Mouse (Mus musculus) layer of hippocampus, adult 11-12 months (tissue): ENCODE data around the gene Minpp1.
A peak's percentile ranks its signal among the peaks of the same experiment; 100 is the strongest.

Source experiments
- DNase-seq: peaks from one replicate; pipeline ENCODE4 v3.0.0; 2022; ENCODE audit warnings: low spot score

Gene Minpp1

DNA sequence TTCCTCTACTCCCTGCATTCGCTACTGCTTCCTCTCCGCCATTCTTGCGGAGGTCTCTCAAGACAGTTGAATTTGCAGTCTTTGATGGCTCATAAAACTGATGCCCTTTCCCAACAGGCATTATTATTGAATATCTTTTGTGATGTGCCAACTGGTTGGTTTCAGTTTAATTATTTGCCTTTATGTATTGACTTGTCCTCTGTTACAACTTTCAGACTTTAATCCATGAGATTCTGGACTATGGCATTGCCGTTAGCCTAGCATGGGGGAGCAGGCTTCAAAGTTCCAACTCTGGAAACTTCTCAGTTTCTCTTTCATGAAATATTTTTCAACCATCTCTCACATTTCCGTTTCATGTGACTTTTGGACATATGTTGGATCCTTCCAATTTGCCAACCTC lies 41.6 kb downstream of the Minpp1 start:
- no peak for DNase-seq

DNA sequence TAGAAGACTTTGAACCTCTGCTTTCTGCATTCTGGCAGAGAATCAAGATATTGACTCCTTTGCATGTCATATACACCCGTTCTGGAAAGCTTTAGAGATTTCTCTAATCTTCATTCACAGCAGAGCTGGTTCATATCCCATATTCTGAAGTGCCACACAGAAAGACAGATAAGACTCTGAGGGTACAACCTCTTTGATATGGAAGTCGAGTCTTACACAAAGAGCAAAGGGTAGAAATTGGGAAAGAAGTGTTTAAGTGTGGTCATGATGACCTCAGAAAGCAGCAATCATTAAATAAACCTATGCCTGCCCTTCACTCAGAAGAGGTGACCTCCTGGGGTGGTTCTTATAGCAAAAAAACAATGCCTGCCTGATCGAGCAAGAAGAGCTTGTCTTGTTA lies 43.2 kb downstream of the Minpp1 start:
- no peak for DNase-seq

DNA sequence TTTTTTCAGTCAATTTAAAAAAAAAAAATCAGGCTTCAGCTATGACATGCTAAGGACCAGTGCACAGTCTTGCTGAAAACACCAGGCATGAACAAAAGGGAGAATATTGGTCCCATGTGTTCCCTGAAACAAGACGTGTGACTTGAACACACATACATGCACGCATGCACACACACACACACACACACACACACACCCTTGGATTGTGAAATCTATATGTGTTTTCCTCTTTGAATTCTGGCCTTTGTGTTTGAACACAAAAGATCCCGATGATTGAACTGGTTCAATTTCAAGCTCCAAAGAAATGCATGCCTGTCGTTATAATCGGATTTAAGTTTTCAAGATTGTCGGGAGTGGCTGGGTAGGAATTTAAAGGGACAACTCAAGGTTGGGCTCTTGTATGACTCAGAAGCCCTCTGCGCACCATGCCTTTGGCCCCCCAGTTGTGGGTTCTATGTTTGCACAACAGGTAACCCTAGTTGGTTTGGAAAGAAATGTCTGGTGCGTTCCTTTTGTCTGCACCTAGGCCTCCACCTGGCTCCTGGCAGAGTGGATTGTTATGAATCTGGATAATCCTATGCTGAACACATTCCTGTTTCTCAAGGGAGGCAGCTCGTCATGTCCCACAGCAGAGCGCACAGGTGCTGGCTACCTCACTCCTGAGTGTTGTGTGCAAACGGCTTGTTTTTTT lies 43.8 kb downstream of the Minpp1 start:
- DNase-seq: no peak

DNA sequence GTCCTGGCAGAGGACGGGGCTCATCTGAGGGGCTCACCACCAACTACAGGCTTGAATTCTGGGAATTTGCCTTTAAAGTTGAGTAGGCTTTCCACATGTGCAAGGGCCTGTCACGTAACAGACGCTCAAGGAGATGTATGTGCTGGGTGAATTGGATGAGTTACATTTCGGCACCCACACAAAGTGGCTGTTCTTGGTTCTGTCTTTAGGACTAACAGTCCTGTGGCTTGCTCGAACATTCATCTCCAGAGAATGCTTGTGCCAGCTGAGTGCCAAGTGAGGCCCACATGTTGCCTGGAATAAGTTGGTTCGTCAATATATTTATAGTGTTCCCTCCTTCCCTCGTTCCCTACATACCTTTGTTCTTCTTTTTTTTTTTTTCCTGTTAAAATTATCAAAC lies 44.7 kb downstream of the Minpp1 start:
- DNase-seq: no peak

DNA sequence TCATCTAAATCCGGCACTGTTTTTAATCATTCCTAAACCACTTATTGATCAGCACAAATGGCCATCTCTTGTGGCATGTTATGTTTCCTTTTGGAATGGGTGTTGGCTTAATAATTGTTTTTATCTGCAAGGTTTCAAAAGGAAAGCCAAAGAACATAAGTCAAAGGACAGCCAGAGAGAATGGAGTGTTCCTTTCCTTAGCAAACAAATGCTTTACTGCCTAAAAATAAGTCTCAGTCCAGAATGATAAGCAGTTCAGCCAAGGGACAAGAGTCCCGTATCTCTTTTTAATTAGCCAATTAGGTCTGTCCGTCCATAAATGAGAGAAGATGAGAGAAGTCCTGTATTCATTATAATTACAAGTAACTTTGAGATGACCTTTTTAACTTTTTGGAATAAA lies 46.8 kb downstream of the Minpp1 start:
- no peak for DNase-seq

DNA sequence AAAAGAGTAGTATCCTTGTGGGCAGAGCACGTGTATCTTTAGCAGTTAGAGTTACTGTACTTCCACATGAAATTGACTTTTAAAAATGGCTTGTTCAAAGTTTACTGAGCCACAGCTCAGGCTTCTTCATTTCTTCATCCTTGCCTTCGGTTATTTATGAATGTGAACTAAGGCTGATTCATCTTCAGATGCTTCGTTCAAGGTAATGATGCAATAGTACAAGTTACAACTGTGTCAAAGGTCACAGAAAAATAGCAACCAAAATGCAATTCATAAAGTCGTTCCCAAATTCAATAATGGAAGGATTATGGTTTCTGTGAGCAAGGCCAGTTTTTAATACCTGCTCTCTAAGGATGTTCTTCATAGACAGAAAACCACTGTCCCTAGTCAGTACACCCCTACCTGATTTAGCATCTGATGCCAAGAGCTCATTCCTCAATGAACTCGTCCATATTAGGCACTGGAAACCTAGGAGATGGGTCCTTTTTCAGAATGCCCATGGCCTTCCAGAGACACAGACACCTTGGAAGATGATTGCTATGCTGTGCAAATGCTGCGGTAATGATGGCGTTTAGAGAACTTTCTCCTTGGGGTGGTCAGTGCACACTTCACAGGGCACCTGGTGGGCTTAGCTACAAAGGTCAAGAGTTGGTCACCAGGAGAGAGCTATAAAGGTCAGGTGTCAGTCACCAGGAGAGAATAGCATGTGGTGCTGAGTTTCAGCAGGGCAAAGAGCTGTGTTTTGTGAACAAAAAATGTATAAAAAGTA lies 47.4 kb downstream of the Minpp1 start:
- no peak for DNase-seq

DNA sequence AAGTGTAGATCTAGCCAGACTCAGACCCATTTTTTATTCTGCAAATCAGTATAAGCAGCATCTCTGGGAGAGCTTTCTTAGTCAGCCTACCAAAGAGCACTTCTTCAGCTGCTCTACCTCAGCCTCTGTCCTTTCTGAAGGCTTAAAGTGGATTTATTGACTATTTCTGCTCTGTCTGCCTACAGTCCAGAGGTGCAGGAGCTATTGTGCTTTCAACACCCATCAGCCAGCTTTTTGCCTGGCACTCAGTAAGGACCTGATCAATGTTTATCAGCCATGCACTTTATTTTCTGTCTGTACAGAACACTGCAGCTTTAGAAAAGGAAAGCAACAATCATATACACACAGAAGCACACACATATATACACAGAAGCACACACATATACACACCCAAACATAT lies 49.3 kb downstream of the Minpp1 start:
- no peak for DNase-seq

DNA sequence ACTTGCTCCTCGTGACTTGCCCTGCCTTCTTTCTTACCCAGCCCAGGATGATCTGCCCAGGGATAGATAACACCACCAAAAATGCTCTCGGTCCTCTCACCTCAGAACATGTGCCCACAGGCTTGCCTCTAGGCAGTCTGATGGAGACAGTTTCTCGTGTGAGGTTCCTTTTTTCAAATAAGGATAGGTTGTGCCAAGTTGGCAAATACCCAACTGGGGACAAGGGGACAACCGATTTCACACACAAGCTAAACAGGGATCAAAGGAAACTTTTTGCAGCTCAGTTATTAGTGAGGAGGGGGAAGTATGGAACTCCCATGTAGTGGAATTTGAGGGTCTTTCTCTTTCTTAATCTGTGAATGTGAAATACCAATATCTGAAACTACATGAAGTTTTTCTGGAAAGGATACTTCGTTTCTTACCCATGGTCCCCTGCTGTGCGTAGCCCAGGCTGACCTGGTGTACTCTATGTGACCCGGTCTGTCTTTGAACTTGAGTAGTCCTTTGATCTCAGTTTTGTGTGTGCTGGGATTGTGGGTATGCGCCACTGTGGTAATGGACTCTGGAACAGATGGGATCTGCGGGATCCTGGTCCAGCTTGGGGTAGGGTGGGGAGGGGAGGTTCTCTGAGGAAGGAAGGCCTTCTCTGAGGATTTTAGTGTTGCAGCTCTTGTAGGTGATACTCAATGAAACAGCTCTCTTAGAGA lies 57.4 kb downstream of the Minpp1 start:
- no peak for DNase-seq

DNA sequence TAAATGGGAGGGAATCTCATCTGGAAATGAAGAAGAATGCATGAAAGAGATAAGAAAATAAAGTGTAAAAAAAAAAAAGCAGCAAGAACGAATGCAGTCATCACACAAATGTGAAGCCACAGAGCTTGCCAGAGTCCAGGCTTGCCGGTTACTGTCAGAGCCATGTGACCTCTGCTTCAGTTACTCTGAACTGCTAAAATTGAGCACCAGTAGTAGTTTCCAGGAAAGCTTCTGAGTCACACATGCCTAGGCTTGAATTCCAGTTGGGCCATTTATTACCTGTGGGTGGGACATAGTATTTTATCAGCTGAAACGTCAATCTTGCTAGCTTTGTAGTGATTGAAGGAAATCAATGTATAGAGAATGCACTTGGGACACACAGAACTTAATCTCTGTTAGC lies 61.8 kb downstream of the Minpp1 start:
- DNase-seq: no peak

DNA sequence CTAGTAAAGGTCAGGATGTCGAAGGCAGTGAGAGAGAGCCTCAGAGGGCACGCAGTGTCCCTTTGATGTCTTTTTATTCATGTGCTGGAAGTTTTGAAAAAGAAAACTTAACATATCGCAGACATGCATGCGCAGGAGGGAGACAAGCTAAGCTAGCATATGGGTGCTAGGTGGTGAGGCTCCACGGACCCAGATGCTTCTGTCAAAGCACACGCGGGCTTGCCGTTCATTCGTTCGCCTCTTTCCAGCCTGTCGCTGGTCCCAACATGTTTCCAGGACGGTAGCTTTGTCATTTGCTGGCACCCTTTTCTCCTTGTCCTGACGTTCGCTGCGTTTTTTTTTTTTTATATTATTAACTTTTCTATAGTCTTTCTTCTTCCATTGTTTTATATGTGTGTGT lies 62.6 kb downstream of the Minpp1 start:
- peak; percentile 8 for DNase-seq

DNA sequence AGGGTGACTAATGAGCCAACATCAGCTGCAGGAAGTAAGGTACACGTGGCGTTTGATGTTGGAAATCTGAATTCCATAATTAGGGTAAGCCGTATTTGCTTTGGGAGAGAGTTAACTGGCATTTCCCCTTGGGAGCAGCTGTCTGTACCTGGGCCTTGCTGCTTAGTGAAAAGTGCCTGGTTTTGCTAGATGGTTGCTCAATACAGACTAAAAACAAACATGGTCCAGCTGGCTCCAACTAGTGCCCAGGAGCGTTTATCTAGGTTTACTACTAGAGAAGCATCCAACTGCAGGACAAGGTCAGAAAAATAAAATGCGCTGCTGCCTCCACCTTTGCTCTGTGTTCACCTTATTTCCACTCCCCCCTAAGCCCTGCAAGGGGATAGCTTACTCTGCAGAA lies 64.9 kb downstream of the Minpp1 start:
- DNase-seq: no peak

DNA sequence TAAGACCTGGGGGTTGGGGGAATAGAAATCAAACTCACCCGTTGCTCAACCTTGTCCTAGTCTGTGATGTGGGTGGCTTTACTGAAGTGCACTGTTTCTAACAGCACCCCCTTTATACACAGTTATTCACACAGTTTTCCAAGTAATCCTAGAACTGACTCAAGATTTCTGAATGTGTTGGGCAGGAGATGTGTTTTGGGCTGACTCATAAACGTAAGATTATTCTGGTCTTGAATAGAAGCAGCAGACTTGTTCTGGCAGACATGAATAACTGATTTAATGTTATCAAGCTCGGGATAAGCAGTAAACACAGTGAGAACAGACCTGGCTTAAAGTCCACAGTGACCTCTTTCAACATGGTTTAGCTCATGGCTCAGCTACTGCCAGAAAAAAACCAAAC lies 65.9 kb downstream of the Minpp1 start:
- DNase-seq: no peak

DNA sequence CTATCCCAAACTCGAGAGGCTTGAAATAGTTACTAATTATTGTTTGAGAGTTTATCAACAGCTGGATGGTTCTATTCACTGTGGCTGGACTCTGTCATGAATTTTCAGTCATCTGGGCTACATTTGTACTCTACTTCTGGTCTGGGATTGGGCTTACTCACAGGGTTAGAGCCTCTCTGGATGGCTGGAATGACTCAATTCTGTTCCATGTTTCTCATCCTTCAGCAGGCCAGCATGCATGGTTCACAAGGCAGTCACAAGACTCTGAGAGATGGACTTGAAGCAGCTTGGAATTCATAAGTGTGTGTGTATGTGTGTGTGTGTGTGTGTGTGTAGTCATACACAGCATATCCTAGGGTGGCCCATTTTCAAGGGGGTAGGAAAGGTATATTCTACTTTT lies 66.5 kb downstream of the Minpp1 start:
- no peak for DNase-seq

DNA sequence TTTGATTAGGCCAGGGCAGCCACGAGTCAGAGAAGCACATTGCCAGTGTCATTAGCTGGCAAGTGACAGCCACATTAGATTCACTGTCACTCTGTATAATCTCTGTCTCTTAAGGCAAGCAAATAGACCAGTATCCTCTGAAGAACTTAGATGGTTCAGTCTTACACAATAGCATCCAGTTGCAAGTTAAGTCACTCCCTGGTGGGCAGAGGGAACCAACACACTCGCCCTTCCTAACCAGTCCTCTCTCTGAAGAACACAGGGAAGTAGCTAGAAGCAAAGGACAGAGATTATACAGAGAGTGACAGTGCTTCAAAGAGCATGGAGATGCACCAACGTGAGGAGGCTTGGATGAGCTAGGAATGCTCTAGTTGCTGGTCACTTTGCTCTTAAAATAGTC lies 67.7 kb downstream of the Minpp1 start:
- DNase-seq: no peak

DNA sequence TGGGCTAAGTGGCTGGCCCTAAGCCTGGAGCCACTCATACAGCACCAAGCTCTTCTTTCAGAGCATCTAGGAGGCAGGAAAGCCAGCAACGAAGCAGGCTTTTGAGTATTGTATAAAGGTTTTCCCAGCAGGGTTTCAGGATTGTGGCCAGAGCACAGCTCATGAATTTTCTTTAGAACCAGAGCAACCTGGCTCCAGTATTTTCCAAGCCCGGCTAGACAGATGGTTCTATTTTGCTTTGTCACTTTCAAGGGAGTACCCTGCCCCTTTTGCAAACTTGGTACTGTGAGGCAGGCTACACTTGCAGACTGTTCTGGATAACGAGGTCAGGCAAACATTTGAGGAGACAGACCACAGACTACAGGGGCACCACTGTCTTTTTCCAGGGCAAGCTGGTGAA lies 69.7 kb downstream of the Minpp1 start:
- peak; percentile 12 for DNase-seq
